Mouse (Mus musculus): ENCODE data around the gene Klf7.

Gene Klf7

DNA sequence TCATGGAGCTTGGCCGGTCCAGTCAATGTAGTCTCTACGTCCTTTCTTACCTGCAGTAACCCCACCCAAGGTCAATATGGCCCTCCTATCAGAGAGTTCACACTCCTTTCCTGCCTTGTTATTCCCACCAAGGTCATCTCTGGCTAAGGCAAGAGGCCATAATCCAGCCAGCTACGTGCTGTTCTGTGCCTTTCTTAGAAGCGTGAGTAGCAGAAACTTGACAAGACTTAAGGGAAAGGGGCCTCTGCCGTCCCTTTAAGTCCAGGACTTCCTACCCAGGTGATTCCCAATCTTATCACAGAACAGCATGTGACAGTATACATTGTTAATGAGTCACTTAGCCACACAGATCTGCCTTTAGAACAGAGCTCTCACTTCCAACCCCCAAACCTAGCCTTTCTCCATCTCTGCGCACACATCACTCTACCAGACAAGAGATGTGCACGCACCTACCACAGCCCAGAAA lies 16.9 kb downstream of the Klf7 start:
- DNase-seq (ENCODE audit: low spot score in 2 of 2), result no peak

GRCm38 (mm10) chr1:64104665-64105064 lies 17.4 kb downstream of the Klf7 start:
- DNase-seq (ENCODE audit: low spot score in 2 of 2), result no peak

- DNase-seq (ENCODE audit: low spot score in 2 of 2), result no peak
These were observed 20.8 kb downstream of the Klf7 start for GRCm38 (mm10) chr1:64101331-64101730.

- DNase-seq (ENCODE audit: low spot score in 2 of 2), result no peak
These were observed 23.3 kb downstream of the Klf7 start for GRCm38 (mm10) chr1:64098800-64099199.

DNA sequence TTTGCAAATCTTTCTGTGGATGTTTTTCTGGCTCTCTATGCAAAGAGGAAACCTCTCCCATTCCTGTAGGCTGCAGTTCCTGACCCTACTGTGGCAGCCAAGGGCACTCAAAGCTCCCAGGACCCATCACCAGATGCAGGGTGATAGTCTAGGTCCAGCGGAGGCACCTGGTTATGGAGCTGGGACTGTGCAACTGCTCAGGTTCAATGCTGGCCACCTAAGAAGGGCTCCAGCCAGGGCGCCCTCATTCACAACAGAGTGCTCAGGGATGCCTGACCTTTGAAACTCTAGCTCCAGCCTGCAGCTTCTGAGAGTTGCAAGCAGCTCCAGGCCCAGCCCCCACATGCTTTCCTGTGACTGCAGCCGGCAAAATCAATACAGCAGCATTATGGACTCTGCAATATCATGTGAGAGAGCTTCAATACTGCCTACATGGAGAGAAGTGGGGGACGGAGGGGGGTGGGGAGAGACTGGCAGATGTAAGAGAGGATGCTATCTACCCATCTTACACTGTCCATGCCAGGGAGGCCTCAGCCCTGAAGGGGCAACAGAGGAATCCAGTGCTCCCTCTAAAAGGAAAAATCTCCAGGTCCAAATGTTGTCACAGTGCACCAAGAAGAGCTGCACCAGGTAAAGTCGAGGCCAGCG lies 24.3 kb downstream of the Klf7 start:
- no peak for DNase-seq (ENCODE audit: low spot score in 2 of 2)

GRCm38 (mm10) chr1:64093018-64093417 lies 29.1 kb downstream of the Klf7 start:
- DNase-seq (ENCODE audit: low spot score in 2 of 2), result no peak

DNA sequence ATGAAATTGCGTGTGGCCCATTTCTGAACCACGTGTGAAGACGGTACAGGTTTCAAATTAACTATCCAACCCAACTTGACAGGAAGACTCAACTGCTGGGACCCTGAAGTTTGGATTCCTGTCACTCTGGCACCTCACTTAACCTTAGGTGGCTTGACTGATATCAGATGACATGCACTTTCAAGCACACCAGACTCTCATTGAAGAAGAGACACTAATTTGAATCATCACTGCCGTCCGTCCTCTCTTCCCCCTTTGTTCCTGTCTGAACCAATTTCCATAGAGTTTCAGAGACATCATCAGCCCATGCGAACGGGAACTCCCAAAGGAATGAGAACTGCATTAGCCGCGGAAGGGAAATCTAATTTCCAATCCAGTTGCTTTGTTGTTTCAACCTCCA lies 30.5 kb downstream of the Klf7 start:
- DNase-seq (ENCODE audit: low spot score in 2 of 2), result no peak

GRCm38 (mm10) chr1:64090566-64090965 lies 31.5 kb downstream of the Klf7 start:
- DNase-seq (ENCODE audit: low spot score in 2 of 2), result no peak

DNA sequence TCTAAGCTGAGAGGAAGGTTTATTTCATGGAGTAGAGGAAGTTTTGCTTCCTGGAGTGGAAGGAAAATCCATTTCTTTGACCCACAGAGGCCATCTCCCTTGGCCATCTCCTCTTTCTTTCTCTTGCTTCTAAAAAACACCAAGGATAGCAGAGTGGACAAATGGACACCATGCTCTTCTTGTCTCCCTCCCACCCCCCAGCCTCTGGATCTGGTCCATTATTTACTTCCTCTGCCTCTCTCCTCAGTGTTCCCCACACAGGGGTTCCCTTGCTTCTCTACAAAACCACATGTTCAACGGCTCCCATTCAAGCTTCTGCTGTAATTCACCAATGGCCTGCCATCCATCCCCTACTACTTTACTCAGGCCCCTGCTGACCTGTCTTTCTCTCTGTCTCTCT lies 32.4 kb downstream of the Klf7 start:
- no peak for DNase-seq (ENCODE audit: low spot score in 2 of 2)

GRCm38 (mm10) chr1:64088604-64089320 lies 33.3 kb downstream of the Klf7 start:
- DNase-seq (ENCODE audit: low spot score in 2 of 2), result no peak

GRCm38 (mm10) chr1:64087657-64088603 lies 34.2 kb downstream of the Klf7 start:
- DNase-seq (ENCODE audit: low spot score in 2 of 2), result no peak

- no peak for DNase-seq (ENCODE audit: low spot score in 2 of 2)
These were observed 36.2 kb downstream of the Klf7 start for GRCm38 (mm10) chr1:64085875-64086274.

DNA sequence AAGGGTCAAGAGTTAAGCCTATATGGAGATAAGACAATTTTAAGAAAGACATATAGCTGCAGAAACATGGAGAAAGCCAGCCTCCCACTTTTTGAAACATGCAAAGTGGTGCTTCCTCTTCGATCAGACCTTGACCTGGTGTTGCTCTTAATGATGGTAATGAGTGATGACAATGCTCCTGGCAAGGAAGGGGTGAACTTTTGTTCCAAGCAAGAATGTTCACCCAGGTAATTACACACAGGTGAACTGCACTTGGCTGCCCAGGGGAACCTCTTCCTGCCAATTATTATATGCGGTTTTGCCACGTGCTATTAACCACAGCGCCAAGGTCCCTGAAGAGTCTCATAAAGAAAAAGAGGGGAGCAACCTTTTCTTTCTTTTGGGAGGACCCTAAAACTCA lies 36.7 kb downstream of the Klf7 start:
- DNase-seq (ENCODE audit: low spot score in 2 of 2), result no peak

GRCm38 (mm10) chr1:64084706-64085105 lies 37.4 kb downstream of the Klf7 start:
- DNase-seq (ENCODE audit: low spot score in 2 of 2), result no peak

DNA sequence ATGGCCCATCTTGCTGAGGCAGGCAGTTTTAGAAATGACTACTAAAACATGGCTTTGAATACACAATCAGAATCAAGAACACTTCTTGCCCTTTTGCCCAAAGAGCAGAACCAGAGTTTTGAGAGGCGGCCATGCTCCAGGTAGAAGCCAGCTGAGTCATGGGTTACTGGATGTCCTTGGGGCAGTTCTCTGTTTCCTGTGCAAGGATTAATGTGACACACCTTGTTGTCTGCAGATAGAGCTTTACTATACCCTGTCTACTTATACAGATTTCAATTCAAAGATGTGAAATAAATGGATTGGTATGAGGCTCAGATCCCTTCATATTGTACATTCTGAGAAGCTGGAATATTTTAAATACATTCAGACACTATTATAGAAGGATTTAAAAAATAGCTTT lies 40.3 kb downstream of the Klf7 start:
- DNase-seq (ENCODE audit: low spot score in 2 of 2), result no peak

DNA sequence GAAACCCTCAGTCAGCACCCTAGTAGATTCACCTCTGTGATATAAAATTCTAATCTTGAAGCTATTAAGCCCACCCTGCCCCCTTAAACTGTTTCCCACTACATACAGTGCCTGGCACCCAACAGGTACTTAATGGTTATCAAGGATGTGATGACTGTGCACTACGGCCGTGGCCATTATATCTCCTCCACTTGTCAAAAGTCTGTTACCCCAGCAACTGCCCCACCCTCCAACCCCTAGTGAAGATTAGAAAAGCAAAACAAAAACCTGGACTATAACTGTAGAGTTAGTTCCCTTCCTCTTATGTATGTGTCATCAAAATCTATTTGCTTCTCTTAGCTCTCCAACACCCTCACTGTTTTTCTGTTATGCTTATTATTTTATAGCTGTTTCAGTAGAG lies 40.9 kb downstream of the Klf7 start:
- DNase-seq (ENCODE audit: low spot score in 2 of 2), result no peak

DNA sequence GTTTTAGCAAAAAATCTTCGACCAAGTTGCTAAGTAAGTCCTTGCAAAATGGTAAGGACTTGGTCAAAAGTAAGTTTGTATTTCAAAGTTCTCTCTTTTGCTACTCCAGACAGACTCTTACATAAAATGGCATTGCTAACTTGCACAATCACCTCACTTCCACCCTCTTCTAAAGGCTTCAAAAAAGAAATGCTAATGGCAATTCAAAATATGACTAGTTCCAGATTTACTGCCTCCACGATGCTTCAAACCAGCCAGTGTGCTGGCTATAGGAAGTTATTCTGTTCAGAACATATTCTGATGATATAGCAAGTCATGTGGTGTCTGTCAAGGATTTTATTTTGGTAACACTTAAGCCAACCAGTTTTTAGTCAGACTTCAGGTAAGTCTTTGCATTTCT lies 41.8 kb downstream of the Klf7 start:
- no peak for DNase-seq (ENCODE audit: low spot score in 2 of 2)

DNA sequence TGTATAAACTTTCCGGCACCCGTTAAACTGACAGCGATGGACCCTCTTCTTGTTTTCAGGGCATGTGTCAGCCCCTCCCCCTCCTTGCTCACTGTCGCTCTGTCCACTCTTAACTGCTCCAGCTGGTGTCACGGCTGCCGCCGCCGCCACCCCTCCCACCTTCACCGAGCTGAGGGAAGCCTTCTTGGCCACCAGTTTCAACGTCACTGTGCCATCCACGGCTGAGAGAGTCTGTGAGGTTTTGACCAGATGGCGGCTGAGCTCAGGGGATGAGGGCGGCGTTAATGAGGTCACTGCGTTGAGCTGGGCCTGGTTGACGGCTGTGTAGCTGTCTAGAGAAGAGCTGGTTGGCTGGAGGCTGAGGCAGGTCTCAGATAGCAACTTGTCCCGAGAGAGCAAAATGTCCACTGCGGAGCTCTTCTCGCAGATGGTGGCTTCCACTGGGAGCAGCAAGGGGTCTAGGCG lies 43.3 kb downstream of the Klf7 start:
- no peak for DNase-seq (ENCODE audit: low spot score in 2 of 2)

- DNase-seq (ENCODE audit: low spot score in 2 of 2), result no peak
These were observed 43.9 kb downstream of the Klf7 start for GRCm38 (mm10) chr1:64078011-64078746.

DNA sequence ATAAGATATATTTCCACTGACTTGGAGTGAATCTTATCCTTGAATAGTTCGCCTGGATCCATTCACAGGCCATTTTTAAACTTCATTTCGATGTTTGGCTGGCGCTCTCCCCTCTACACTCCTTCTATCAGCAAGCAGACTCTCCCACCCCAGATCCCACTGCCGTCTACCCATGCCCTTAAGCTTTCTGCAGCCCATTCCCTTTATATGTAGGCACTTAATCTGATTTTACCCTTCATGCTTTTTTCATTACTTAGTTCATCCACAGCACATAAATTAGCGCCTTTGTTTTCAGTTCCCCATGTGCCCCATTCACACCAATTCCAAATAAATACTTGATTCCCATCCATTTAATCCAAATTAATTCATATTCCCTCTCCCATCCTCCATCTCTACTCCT lies 48.0 kb downstream of the Klf7 start:
- DNase-seq (ENCODE audit: low spot score in 2 of 2), result no peak

GRCm38 (mm10) chr1:64070947-64071346 lies 51.1 kb downstream of the Klf7 start:
- no peak for DNase-seq (ENCODE audit: low spot score in 2 of 2)

Data from frontal cortex, postnatal 14 days (tissue).